Mouse (Mus musculus) forebrain, embryonic 15.5 days (tissue): ENCODE data around the gene Dis3l2. TPM values are rescaled to one million over a fixed set of nuclear protein-coding genes. Genes with fewer than 3 reads are reported as not detected.

Experiments
- ATAC-seq: fragments of 200-750 bp; cut with Nextera tagmentation; replicated peaks from 2 replicates; pipeline ENCODE4 v1.8.0; 2017; ENCODE audit warnings: mild to moderate bottlenecking, moderate TSS enrichment, moderate library complexity
- H3K27ac ChIP-seq: fragments of 300-500 bp; sonication (generic); replicated peaks from 2 replicates; pipeline ENCODE4 v1.5.1; 2015; ENCODE audit warnings: mild to moderate bottlenecking, inconsistent platforms
- H3K27me3 ChIP-seq: fragments of 300-500 bp; sonication (generic); 2 replicates; pipeline ENCODE4 v1.6.1; 2015; ENCODE audit warnings: inconsistent platforms
- H3K36me3 ChIP-seq: fragments of 300-500 bp; sonication (generic); 2 replicates; pipeline ENCODE4 v1.6.1; 2015; ENCODE audit warnings: mild to moderate bottlenecking, inconsistent platforms
- H3K4me1 ChIP-seq: fragments of 300-500 bp; sonication (generic); 2 replicates; pipeline ENCODE4 v1.6.1; 2015; ENCODE audit warnings: inconsistent platforms
- H3K4me2 ChIP-seq: fragments of 300-500 bp; sonication (generic); replicated peaks from 2 replicates; pipeline ENCODE4 v1.6.1; 2015; ENCODE audit warnings: mild to moderate bottlenecking, inconsistent platforms
- H3K4me3 ChIP-seq: fragments of 300-500 bp; sonication (generic); 2 replicates; pipeline ENCODE4 v1.5.1; 2015; ENCODE audit warnings: mild to moderate bottlenecking, inconsistent platforms
- H3K9ac ChIP-seq: fragments of 300-500 bp; sonication (generic); replicated peaks from 2 replicates; pipeline ENCODE4 v1.6.1; 2015; ENCODE audit warnings: mild to moderate bottlenecking, inconsistent platforms
- H3K9me3 ChIP-seq: fragments of 300-500 bp; sonication (generic); 2 replicates; pipeline ENCODE4 v1.6.1; 2016; ENCODE audit warnings: inconsistent platforms
- WGBS: fragments of 180-500 bp; shearing (Covaris S2); methylation state at CpG from one replicate; pipeline ENCODE4 v1.1.7; 2015; ENCODE audit warnings: mixed read lengths; 5-methylcytosine and 5-hydroxymethylcytosine counted together
- polyA plus RNA-seq: library from polyadenylated mRNA; unstranded; fragments of >200 nt; fragmentation: Nextera tagmentation; extraction: Ambion mirVana; gene quantifications from 2 replicates; pipeline ENCODE4 v1.2.1, GENCODE M21; 2015

The Dis3l2 gene
- polyA plus RNA-seq, 1 experiment from 2014 or later, result 39.7 TPM

DNA sequence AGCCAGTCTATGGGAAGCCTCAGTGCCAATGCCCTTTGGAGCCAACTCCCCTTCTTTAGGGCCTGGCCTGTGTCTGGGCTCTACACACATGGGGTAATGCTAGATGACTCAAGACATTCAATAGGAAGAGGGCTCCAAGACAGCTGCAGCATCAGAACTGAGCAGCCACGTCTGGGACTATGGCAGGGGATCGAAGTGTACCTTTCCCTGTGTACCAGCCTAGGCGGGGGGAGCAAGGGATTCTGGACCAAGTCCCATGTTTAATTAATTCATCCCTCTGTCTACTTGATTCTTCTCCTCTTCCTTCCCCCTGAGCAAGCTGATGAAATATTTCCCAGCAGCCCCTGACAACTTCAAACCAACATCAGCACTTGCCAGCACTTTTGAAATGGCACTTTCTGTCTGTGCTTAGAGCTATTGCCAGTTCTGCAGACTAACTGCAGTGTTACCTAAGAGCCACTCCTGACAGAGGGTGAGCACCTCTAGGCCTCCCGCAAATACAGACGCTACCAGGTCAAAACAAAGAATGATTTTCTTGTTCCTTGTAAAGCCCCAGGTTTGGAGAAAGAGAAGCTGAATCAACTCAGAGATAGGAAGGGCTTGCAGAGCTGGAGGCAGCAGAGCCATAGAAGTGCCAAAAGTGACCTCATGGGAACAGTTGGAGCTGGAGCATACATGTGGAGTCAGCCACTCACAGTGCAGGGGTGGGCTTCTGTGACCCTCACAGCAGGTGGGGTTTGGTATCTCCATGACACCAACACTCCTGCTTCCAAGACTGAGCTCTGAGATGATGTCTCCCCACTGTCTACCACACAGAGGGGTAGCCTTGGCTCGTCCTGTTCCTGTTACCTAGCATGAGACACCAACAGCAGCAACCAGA, 319.9 kb downstream of the Dis3l2 start:
- H3K4me1 ChIP-seq, result no peaks in the 10 kb centered on the region
- no peak overlapping the region for H3K4me3 ChIP-seq
- 0 out of 2 replicates have a peak, but pooled peaks have one; percentile 38 for ATAC-seq
- no peaks in the 10 kb centered on the region for H3K27me3 ChIP-seq
- H3K27ac ChIP-seq, result no peak overlapping the region
- H3K9me3 ChIP-seq, result no peaks in the 10 kb centered on the region
- WGBS, result 82% methylated on average over 6 of the region's 6 CpGs
- H3K36me3 ChIP-seq, result no peaks in the 10 kb centered on the region
- H3K4me2 ChIP-seq, result no peak overlapping the region
- no peak overlapping the region for H3K9ac ChIP-seq

GRCm38 (mm10) chr1:87025021-87025420, 321.4 kb downstream of the Dis3l2 start:
- H3K27me3 ChIP-seq, result no peaks in the 10 kb centered on the region
- ATAC-seq, result no peak
- no peak overlapping the region for H3K4me2 ChIP-seq
- no peaks in the 10 kb centered on the region for H3K36me3 ChIP-seq
- H3K9ac ChIP-seq, result no peak overlapping the region
- no peaks in the 10 kb centered on the region for H3K9me3 ChIP-seq
- no peak overlapping the region for H3K27ac ChIP-seq
- H3K4me3 ChIP-seq, result no peak overlapping the region
- WGBS, result 50% methylated on average over 1 of the region's 1 CpGs
- H3K4me1 ChIP-seq, result no peaks in the 10 kb centered on the region

- no peak overlapping the region for H3K27ac ChIP-seq
- no peak overlapping the region for H3K4me2 ChIP-seq
- H3K4me3 ChIP-seq, result no peak overlapping the region
- H3K9ac ChIP-seq, result no peak overlapping the region
- H3K9me3 ChIP-seq, result no peaks in the 10 kb centered on the region
- H3K4me1 ChIP-seq, result no peaks in the 10 kb centered on the region
- 35% methylated on average over 2 of the region's 2 CpGs for WGBS
- no peaks in the 10 kb centered on the region for H3K36me3 ChIP-seq
- ATAC-seq, result no peak
- no peaks in the 10 kb centered on the region for H3K27me3 ChIP-seq
Measured at GRCm38 (mm10) chr1:87028786-87029185, 325.2 kb downstream of the Dis3l2 start.

GRCm38 (mm10) chr1:87030652-87031051, 327.0 kb downstream of the Dis3l2 start:
- no peak for ATAC-seq
- Histone ChIP-seq H3K27me3 (no peaks in the 10 kb centered on the region), H3K9ac (no peak overlapping the region), H3K4me1 (peaks cover 4% of the 10 kb centered on the region), H3K27ac (no peak overlapping the region), H3K36me3 (no peaks in the 10 kb centered on the region), H3K4me2 (no peak overlapping the region), H3K9me3 (no peaks in the 10 kb centered on the region), H3K4me3 (no peak overlapping the region)
- 34% methylated on average over 1 of the region's 1 CpGs for WGBS

DNA sequence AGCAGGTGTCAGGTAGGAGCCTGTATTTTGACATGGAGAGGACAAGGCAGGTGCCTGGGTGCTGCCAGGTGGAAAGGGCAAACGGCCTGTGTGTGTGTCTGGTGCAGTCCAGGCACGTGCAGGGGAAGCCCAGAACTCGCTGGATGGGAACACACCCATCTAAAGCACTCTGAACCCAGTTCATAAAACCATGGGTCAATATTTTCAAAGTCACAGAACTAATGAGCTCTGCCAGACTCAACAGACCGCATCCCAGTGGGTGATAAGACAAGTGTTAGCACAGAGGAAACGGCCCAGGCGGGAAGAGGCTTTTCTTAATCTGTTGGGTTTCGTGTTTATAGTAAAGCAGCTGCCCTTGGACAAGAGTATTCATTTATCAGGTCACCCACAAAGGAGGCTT, 328.9 kb downstream of the Dis3l2 start:
- Histone ChIP-seq H3K27ac (no peak overlapping the region), H3K27me3 (no peaks in the 10 kb centered on the region), H3K4me3 (no peak overlapping the region), H3K9ac (no peak overlapping the region), H3K9me3 (no peaks in the 10 kb centered on the region), H3K36me3 (no peaks in the 10 kb centered on the region), H3K4me2 (no peak overlapping the region), H3K4me1 (peaks cover 10% of the 10 kb centered on the region)
- no peak for ATAC-seq
- WGBS, result 76% methylated on average over 7 of the region's 7 CpGs

- H3K9me3 ChIP-seq, result no peaks in the 10 kb centered on the region
- peaks cover 10% of the 10 kb centered on the region for H3K4me1 ChIP-seq
- peak overlapping the region; percentile 53; the same call in 1 of the 2 replicates for H3K27ac ChIP-seq
- 6% methylated on average over 4 of the region's 4 CpGs for WGBS
- peak; percentile 78 for ATAC-seq
- H3K36me3 ChIP-seq, result no peaks in the 10 kb centered on the region
- H3K4me2 ChIP-seq, result no peak overlapping the region
- no peak overlapping the region for H3K4me3 ChIP-seq
- H3K27me3 ChIP-seq, result no peaks in the 10 kb centered on the region
- H3K9ac ChIP-seq, result no peak overlapping the region
Measured at GRCm38 (mm10) chr1:87035532-87036161, 332.0 kb downstream of the Dis3l2 start.

DNA sequence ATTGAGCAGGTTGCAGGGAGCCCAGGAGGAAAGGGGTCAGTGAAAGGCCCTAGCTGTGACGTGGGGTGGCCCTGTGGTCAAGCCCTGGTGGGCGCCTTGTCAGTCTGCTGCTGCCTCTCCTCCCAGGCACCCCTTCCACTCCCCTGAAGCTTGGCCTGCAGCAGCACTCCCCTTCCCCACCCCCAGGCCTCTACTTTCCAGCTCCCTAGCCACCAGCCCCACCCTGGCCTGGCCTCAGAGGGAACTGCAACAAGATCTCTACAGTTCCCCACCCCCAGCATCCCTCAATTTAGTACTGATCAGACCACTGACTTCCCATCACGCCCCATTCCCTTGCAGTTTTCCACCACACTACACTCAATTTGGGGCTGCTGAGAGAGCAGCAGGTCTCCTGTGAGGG, 332.7 kb downstream of the Dis3l2 start:
- Histone ChIP-seq H3K4me2 (no peak overlapping the region), H3K9me3 (no peaks in the 10 kb centered on the region), H3K27ac (peak overlapping the region; percentile 53; the same call in 1 of the 2 replicates), H3K27me3 (no peaks in the 10 kb centered on the region), H3K36me3 (no peaks in the 10 kb centered on the region), H3K9ac (no peak overlapping the region), H3K4me3 (no peak overlapping the region), H3K4me1 (peaks cover 10% of the 10 kb centered on the region)
- WGBS, result 59% methylated on average over 3 of the region's 3 CpGs
- no peak for ATAC-seq

GRCm38 (mm10) chr1:87038477-87039070, 335.0 kb downstream of the Dis3l2 start:
- H3K9ac ChIP-seq, result no peak overlapping the region
- no peaks in the 10 kb centered on the region for H3K9me3 ChIP-seq
- 94% methylated on average over 2 of the region's 2 CpGs for WGBS
- H3K4me3 ChIP-seq, result no peak overlapping the region
- peaks cover 10% of the 10 kb centered on the region for H3K4me1 ChIP-seq
- no peak overlapping the region for H3K4me2 ChIP-seq
- no peak overlapping the region for H3K27ac ChIP-seq
- H3K36me3 ChIP-seq, result no peaks in the 10 kb centered on the region
- no peaks in the 10 kb centered on the region for H3K27me3 ChIP-seq
- ATAC-seq, result no peak

DNA sequence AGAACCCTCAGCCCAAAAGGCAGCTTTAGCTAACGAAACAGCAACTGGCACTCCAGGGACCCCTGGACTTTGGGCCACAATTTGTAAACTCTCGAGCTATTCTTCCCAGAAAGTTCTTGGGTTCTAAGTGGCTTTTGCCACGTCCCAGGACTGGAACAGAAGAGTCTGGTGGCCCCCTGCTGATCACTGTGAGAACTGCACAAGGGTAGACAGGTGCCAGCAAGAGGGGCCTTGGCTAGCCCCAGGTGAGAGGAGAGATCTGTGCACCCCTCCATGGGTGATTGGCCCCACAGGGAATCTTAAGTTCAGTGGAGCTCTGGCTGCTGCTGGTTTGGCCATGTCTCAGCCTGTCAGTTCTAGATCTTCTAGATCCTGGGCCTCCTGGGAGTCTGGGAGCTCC, 337.5 kb downstream of the Dis3l2 start:
- WGBS, result 19% methylated on average over 3 of the region's 3 CpGs
- Histone ChIP-seq H3K27me3 (no peaks in the 10 kb centered on the region), H3K4me3 (no peak overlapping the region), H3K27ac (no peak overlapping the region), H3K4me1 (peaks cover 2% of the 10 kb centered on the region; the same call in 1 of the 2 replicates), H3K36me3 (no peaks in the 10 kb centered on the region), H3K9ac (no peak overlapping the region), H3K4me2 (no peak overlapping the region), H3K9me3 (no peaks in the 10 kb centered on the region)
- peak; percentile 47; the same call in 1 of the 2 replicates for ATAC-seq

DNA sequence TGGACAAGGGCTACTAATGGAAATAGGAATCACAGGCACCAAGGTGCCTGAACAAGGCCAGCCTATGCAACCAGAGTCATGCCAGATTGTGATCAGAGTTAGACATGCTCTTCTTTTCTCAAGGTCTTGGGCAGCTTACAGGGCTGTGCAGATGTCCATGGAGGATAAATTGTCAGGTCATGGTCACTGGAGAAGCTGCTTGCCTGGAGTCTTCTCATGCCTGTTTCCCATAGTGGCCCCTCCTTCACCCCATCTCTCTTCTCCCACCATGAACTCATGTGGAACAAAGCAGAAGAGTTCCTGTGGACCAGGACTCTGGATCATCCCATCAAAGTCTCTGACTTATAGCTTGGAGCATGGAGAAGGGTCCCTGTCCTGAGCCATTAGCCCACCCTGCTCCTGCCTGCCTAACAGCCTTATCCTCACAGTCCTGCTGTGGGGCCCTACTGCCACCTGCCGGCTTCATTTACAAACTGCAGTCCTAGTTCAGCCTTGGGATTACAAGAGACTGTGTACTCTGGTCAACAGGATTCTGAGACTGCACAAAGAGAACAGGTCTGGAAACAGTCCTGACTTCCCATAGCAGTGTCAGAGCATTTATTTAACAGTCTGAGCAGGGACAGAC, 338.3 kb downstream of the Dis3l2 start:
- Histone ChIP-seq H3K27me3 (no peaks in the 10 kb centered on the region), H3K4me1 (no peaks in the 10 kb centered on the region), H3K9me3 (no peaks in the 10 kb centered on the region), H3K27ac (no peak overlapping the region), H3K9ac (no peak overlapping the region), H3K36me3 (no peaks in the 10 kb centered on the region), H3K4me3 (no peak overlapping the region), H3K4me2 (no peak overlapping the region)
- ATAC-seq, result peak; percentile 83
- 0% methylated on average over 1 of the region's 1 CpGs for WGBS

DNA sequence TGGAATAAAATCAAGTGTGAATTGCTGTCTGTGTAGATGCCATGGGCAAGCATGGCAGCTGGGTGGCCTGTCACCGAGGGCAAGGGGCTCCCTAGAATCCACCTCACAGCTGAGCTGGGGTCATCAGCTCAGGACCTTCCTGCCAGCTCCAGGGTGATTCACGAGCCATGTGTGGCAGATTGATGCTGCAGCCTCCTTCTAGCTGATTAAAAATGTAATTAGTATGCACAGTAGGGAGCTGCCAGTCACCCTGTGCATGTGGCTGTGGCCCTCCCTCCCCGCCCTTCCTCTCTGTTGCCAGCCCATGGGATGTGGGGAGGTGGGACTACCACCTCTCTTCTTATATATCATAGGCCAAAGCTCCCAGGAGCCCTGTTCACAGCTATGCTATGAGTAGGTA, 346.5 kb downstream of the Dis3l2 start:
- H3K36me3 ChIP-seq, result no peaks in the 10 kb centered on the region
- no peaks in the 10 kb centered on the region for H3K9me3 ChIP-seq
- H3K27me3 ChIP-seq, result no peaks in the 10 kb centered on the region
- H3K4me2 ChIP-seq, result no peak overlapping the region
- H3K4me1 ChIP-seq, result no peaks in the 10 kb centered on the region
- ATAC-seq, result peak; percentile 58; the same call in 1 of the 2 replicates
- no peak overlapping the region for H3K27ac ChIP-seq
- 44% methylated on average over 3 of the region's 3 CpGs for WGBS
- no peak overlapping the region for H3K4me3 ChIP-seq
- H3K9ac ChIP-seq, result no peak overlapping the region

- no peak overlapping the region for H3K4me3 ChIP-seq
- no peak overlapping the region for H3K27ac ChIP-seq
- H3K27me3 ChIP-seq, result no peaks in the 10 kb centered on the region
- no peaks in the 10 kb centered on the region for H3K36me3 ChIP-seq
- no peaks in the 10 kb centered on the region for H3K4me1 ChIP-seq
- ATAC-seq, result no peak
- no peak overlapping the region for H3K9ac ChIP-seq
- H3K4me2 ChIP-seq, result no peak overlapping the region
- H3K9me3 ChIP-seq, result no peaks in the 10 kb centered on the region
- 90% methylated on average over 1 of the region's 1 CpGs for WGBS
Measured at GRCm38 (mm10) chr1:87050700-87051099, 347.1 kb downstream of the Dis3l2 start.
